Mouse (Mus musculus) neural tube, embryonic 15.5 days (tissue): ENCODE data around the gene Krtap4-1. TPM values are rescaled to one million over a fixed set of nuclear protein-coding genes. Genes with fewer than 3 reads are reported as not detected.

Source experiments
- ATAC-seq: fragments of 200-750 bp; cut with Nextera tagmentation; 2 replicates; pipeline ENCODE4 v1.8.0; 2017; ENCODE audit warnings: mild to moderate bottlenecking, moderate TSS enrichment, moderate library complexity; ENCODE audit not compliant: low FRiP score
- H3K27ac ChIP-seq: fragments of 300-500 bp; sonication (generic); replicated peaks from 2 replicates; pipeline ENCODE4 v1.5.1; 2015; ENCODE audit warnings: mild to moderate bottlenecking, inconsistent platforms
- H3K27me3 ChIP-seq: fragments of 300-500 bp; sonication (generic); replicated peaks from 2 replicates; pipeline ENCODE4 v1.6.1; 2015; ENCODE audit warnings: inconsistent platforms
- H3K36me3 ChIP-seq: fragments of 300-500 bp; sonication (generic); 2 replicates; pipeline ENCODE4 v1.6.1; 2015; ENCODE audit warnings: inconsistent platforms
- H3K4me1 ChIP-seq: fragments of 300-500 bp; sonication (generic); 2 replicates; pipeline ENCODE4 v1.6.1; 2015; ENCODE audit warnings: inconsistent platforms
- H3K4me2 ChIP-seq: fragments of 300-500 bp; sonication (generic); 2 replicates; pipeline ENCODE4 v1.6.1; 2015; ENCODE audit warnings: inconsistent platforms, mild to moderate bottlenecking, moderate library complexity
- H3K4me3 ChIP-seq: fragments of 300-500 bp; sonication (generic); replicated peaks from 2 replicates; pipeline ENCODE4 v1.5.1; 2015; ENCODE audit warnings: mild to moderate bottlenecking, inconsistent platforms
- H3K9ac ChIP-seq: fragments of 300-500 bp; sonication (generic); replicated peaks from 2 replicates; pipeline ENCODE4 v1.6.1; 2015; ENCODE audit warnings: mild to moderate bottlenecking, inconsistent platforms
- H3K9me3 ChIP-seq: fragments of 300-500 bp; sonication (generic); replicated peaks from 2 replicates; pipeline ENCODE4 v1.6.1; 2016; ENCODE audit warnings: inconsistent platforms
- WGBS: fragments of 180-500 bp; shearing (Covaris S2); methylation state at CpG from one replicate; pipeline ENCODE4 v1.1.7; 2015; ENCODE audit warnings: mixed read lengths; 5-methylcytosine and 5-hydroxymethylcytosine counted together
- polyA plus RNA-seq: library from polyadenylated mRNA; unstranded; fragments of >200 nt; fragmentation: Nextera tagmentation; extraction: Ambion mirVana; gene quantifications from 2 replicates; pipeline ENCODE4 v1.2.1, GENCODE M21; 2015

Krtap4-1 gene
- polyA plus RNA-seq, 1 experiment from 2014 or later, result not detected

DNA sequence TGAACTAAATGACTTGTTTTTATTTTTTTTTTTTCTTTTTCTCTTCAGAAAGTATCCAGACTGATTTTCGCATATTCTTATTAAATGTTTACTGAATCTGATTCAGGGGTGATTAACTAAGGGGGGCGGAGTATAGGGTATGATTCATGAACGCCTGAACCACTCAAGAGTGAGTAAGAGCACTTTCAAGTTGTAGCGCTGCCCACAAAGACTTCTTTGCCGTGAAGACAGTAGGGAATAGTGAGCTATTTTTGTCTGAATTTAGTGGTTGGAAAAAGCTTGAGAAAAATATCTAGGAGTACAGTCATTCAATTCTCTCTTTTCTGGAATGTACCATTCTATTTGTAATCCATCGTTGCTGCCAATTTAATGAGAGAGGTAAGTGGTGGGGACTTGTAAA, 46.5 kb downstream of the Krtap4-1 start:
- no peak for ATAC-seq

GRCm38 (mm10) chr11:99581051-99581450, 47.0 kb downstream of the Krtap4-1 start:
- WGBS, result 97% methylated on average over 5 of the region's 5 CpGs
- Histone ChIP-seq H3K27ac (no peak overlapping the region), H3K4me3 (no peak overlapping the region)

More for the DNA sequence above, 46.5 kb downstream of the Krtap4-1 start:
- Histone ChIP-seq H3K27ac (no peak overlapping the region), H3K4me2 (no peak overlapping the region), H3K4me1 (no peaks in the 10 kb centered on the region), H3K9me3 (no peaks in the 10 kb centered on the region), H3K27me3 (no peaks in the 10 kb centered on the region), H3K36me3 (no peaks in the 10 kb centered on the region), H3K9ac (no peak overlapping the region), H3K4me3 (no peak overlapping the region)
- 91% methylated on average over 6 of the region's 6 CpGs for WGBS

DNA sequence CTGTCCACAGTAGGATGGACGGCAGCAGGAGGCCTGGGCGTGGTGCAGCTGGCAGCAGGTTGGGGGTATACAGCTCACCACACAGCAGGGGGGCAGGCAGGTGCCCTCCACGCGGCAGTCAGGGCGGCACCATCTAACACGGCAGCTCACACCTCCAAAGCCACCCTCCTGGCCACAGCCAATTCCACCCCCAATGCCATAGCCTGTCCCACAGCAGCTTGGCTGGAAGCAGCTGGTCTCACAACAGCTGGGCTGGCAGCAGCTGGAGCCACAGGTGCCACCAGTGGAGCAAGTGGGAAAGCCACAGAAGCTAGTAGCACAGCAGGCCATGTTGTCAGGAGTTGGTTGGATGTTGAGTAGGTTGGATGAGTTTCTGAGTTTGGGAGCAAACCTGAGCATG, 47.4 kb downstream of the Krtap4-1 start, which contains the start of gene Krtap1-5:
TSS of gene Krtap1-5 (minus strand) at position 381 of the 400 bp plus-strand sequence.
- Histone ChIP-seq H3K36me3 (no peaks in the 10 kb centered on the region), H3K4me2 (no peak within 1 kb of the TSS), H3K9me3 (no peaks in the 10 kb centered on the region), H3K4me1 (no peaks in the 10 kb centered on the region), H3K27me3 (no peaks in the 10 kb centered on the region), H3K4me3 (no peak within 1 kb of the TSS), H3K9ac (no peak within 1 kb of the TSS), H3K27ac (no peak within 1 kb of the TSS)
- WGBS, result 91% methylated on average over 6 of the region's 6 CpGs
- ATAC-seq, result no peak

More at GRCm38 (mm10) chr11:99581051-99581450, 47.0 kb downstream of the Krtap4-1 start:
- no peaks in the 10 kb centered on the region for H3K9me3 ChIP-seq
- no peak overlapping the region for H3K9ac ChIP-seq
- H3K4me2 ChIP-seq, result no peak overlapping the region
- H3K4me1 ChIP-seq, result no peaks in the 10 kb centered on the region
- no peak for ATAC-seq
- no peaks in the 10 kb centered on the region for H3K27me3 ChIP-seq
- no peaks in the 10 kb centered on the region for H3K36me3 ChIP-seq

Other genes starting within 250 kb of the Krtap4-1 start
- 31.6 and 31.8 TPM in 2 replicates for gene Krt10, start 238.9 kb downstream of the Krtap4-1 start, polyA plus RNA-seq
- 0.11 and 0.12 TPM in 2 replicates for gene Krt12, start 206.0 kb downstream of the Krtap4-1 start, polyA plus RNA-seq
- gene Krt20, start 190.1 kb downstream of the Krtap4-1 start, polyA plus RNA-seq, result 0.08 and 5.4 TPM in 2 replicates
- gene Krt23, start 135.1 kb downstream of the Krtap4-1 start, polyA plus RNA-seq, result 0.15 and 0.93 TPM in 2 replicates
- not detected in 2 replicates for gene Krt39, start 106.9 kb downstream of the Krtap4-1 start, polyA plus RNA-seq
- not detected in 2 replicates for gene Krt40, start 85.1 kb downstream of the Krtap4-1 start, polyA plus RNA-seq
- not detected in 2 replicates for gene Krtap3-3, start 77.4 kb downstream of the Krtap4-1 start, polyA plus RNA-seq
- not detected in 2 replicates for gene Krtap3-2, start 71.4 kb downstream of the Krtap4-1 start, polyA plus RNA-seq
- gene Gm11939, start 68.8 kb downstream of the Krtap4-1 start, polyA plus RNA-seq, result not detected in 2 replicates
- 0.43 TPM in 1 of 2 replicates, not detected in the other for gene Krtap3-1, start 61.6 kb downstream of the Krtap4-1 start, polyA plus RNA-seq
- gene Krtap1-5, start 47.2 kb downstream of the Krtap4-1 start, polyA plus RNA-seq, result not detected in 2 replicates
- not detected in 2 replicates for gene Krtap1-4, start 44.6 kb downstream of the Krtap4-1 start, polyA plus RNA-seq
- gene Krtap1-3, start 36.9 kb downstream of the Krtap4-1 start, polyA plus RNA-seq, result not detected in 2 replicates
- not detected in 2 replicates for gene Krtap9-3, start 30.1 kb downstream of the Krtap4-1 start, polyA plus RNA-seq
- not detected in 2 replicates for gene Gm11938, start 24.9 kb downstream of the Krtap4-1 start, polyA plus RNA-seq
- gene Gm11937, start 18.0 kb downstream of the Krtap4-1 start, polyA plus RNA-seq, result not detected in 2 replicates
- gene Krtap2-4, start 13.4 kb downstream of the Krtap4-1 start, polyA plus RNA-seq, result not detected in 2 replicates
- not detected in 2 replicates for gene Gm11562, start 7.8 kb downstream of the Krtap4-1 start, polyA plus RNA-seq
- gene Krtap4-2, start 6.8 kb upstream of the Krtap4-1 start, polyA plus RNA-seq, result not detected in 2 replicates
- gene Krtap4-7, start 15.9 kb upstream of the Krtap4-1 start, polyA plus RNA-seq, result not detected in 2 replicates
- not detected in 2 replicates for gene Gm11555, start 22.0 kb upstream of the Krtap4-1 start, polyA plus RNA-seq
- gene Gm11563, start 30.7 kb upstream of the Krtap4-1 start, polyA plus RNA-seq, result not detected in 2 replicates
- not detected in 2 replicates for gene Krtap4-6, start 37.7 kb upstream of the Krtap4-1 start, polyA plus RNA-seq
- gene Gm14190, start 62.5 kb upstream of the Krtap4-1 start, polyA plus RNA-seq, result not detected in 2 replicates
- not detected in 2 replicates for gene Gm14180, start 106.1 kb upstream of the Krtap4-1 start, polyA plus RNA-seq
- gene Gm11595, start 144.7 kb upstream of the Krtap4-1 start, polyA plus RNA-seq, result not detected in 2 replicates
- not detected in 2 replicates for gene Krtap4-8, start 152.5 kb upstream of the Krtap4-1 start, polyA plus RNA-seq
- gene Krtap4-9, start 157.0 kb upstream of the Krtap4-1 start, polyA plus RNA-seq, result not detected in 2 replicates
- gene Gm11596, start 165.2 kb upstream of the Krtap4-1 start, polyA plus RNA-seq, result not detected in 2 replicates
- not detected in 2 replicates for gene Gm11569, start 170.7 kb upstream of the Krtap4-1 start, polyA plus RNA-seq
- gene Gm11554, start 176.2 kb upstream of the Krtap4-1 start, polyA plus RNA-seq, result not detected in 2 replicates
- gene Krtap4-13, start 181.7 kb upstream of the Krtap4-1 start, polyA plus RNA-seq, result not detected in 2 replicates
- gene Gm11564, start 187.4 kb upstream of the Krtap4-1 start, polyA plus RNA-seq, result not detected in 2 replicates
- not detected in 2 replicates for gene 2300003K06Rik, start 209.8 kb upstream of the Krtap4-1 start, polyA plus RNA-seq
- not detected in 2 replicates for gene Krtap4-16, start 223.4 kb upstream of the Krtap4-1 start, polyA plus RNA-seq
- not detected in 2 replicates for gene Gm11568, start 229.7 kb upstream of the Krtap4-1 start, polyA plus RNA-seq
- gene Gm11559, start 236.2 kb upstream of the Krtap4-1 start, polyA plus RNA-seq, result not detected in 2 replicates
- not detected in 2 replicates for gene Krtap9-1, start 245.2 kb upstream of the Krtap4-1 start, polyA plus RNA-seq